Mouse (Mus musculus) mesoderm, embryonic 11.5 days (tissue): ENCODE measurements at regions not wholly inside any gene's neighbourhood (a gene's known extent, or its start where the extent isn't known, plus 50 kb on each side); places are given as distances from the start of the nearest gene placed in this dataset.
"Not testable (repeated sequence)": the region's sequence is repeated elsewhere in the genome, so short reads cannot be mapped to it uniquely, and the experiment has no call there.

Experiments used
- DNase-seq: peaks from one replicate; pipeline ENCODE4 v3.0.0-alpha.2; 2012; ENCODE audit warnings: low read depth, low spot score

GRCm38 (mm10) chr1:12025791-12026190 is 611.9 kb downstream of the A830018L16Rik start:
- DNase-seq = no peak

- no peak for DNase-seq
Measured at GRCm38 (mm10) chr1:12027442-12027841, 613.5 kb downstream of the A830018L16Rik start.

GRCm38 (mm10) chr1:12028074-12028473 is 614.2 kb downstream of the A830018L16Rik start:
- no peak for DNase-seq

GRCm38 (mm10) chr1:12051931-12052482 is 638.1 kb downstream of the A830018L16Rik start:
- no peak for DNase-seq

GRCm38 (mm10) chr1:12055865-12056560 is 642.1 kb downstream of the A830018L16Rik start:
- peak; percentile 26 for DNase-seq

GRCm38 (mm10) chr1:12065016-12065513 is 651.2 kb downstream of the A830018L16Rik start:
- no peak for DNase-seq

GRCm38 (mm10) chr1:12092564-12093504 is 678.9 kb downstream of the A830018L16Rik start:
- no peak for DNase-seq

GRCm38 (mm10) chr1:12115041-12115828 is 701.3 kb downstream of the A830018L16Rik start:
- DNase-seq = no peak

GRCm38 (mm10) chr1:12117083-12117482 is 703.2 kb downstream of the A830018L16Rik start:
- no peak for DNase-seq

- no peak for DNase-seq
Measured at GRCm38 (mm10) chr1:12120926-12121325, 707.0 kb downstream of the A830018L16Rik start.

- DNase-seq = not testable (repeated sequence)
Measured at GRCm38 (mm10) chr1:12126611-12127010, 712.7 kb downstream of the A830018L16Rik start.

- DNase-seq = no peak
Measured at GRCm38 (mm10) chr1:12170503-12170902, 756.6 kb downstream of the A830018L16Rik start.

- no peak for DNase-seq
Measured at GRCm38 (mm10) chr1:12189646-12190233, 775.8 kb downstream of the A830018L16Rik start.

- DNase-seq = no peak
Measured at GRCm38 (mm10) chr1:12192588-12192987, 778.7 kb downstream of the A830018L16Rik start.

- DNase-seq = no peak
Measured at GRCm38 (mm10) chr1:12231089-12231488, 817.2 kb downstream of the A830018L16Rik start.

GRCm38 (mm10) chr1:12242090-12242489 is 828.2 kb downstream of the A830018L16Rik start:
- DNase-seq = no peak

GRCm38 (mm10) chr1:12282493-12282892 is 868.6 kb downstream of the A830018L16Rik start:
- no peak for DNase-seq

- DNase-seq = no peak
Measured at GRCm38 (mm10) chr1:12285551-12285950, 871.6 kb downstream of the A830018L16Rik start.

GRCm38 (mm10) chr1:12286026-12286425 is 872.1 kb downstream of the A830018L16Rik start:
- no peak for DNase-seq

GRCm38 (mm10) chr1:12288521-12288920 is 874.6 kb downstream of the A830018L16Rik start:
- no peak for DNase-seq

GRCm38 (mm10) chr1:12291787-12292186 is 877.9 kb downstream of the A830018L16Rik start:
- no peak for DNase-seq
